Mouse (Mus musculus) kidney, postnatal 4 days (tissue): Measurements from ENCODE around the gene Vmn2r9.
"Not testable (repeated sequence)": the region's sequence is repeated elsewhere in the genome, so short reads cannot be mapped to it uniquely, and the experiment has no call there.

Experiments
- DNase-seq, 2 experiments: peaks; one replicate each; pipeline ENCODE4 v3.0.0; 2021; ENCODE audit warnings: mixed read lengths in 2 of 2

The Vmn2r9 gene

GRCm38 (mm10) chr5:108852501-108852900 lies at the start of gene Vmn2r9:
Gene Vmn2r9, minus strand, starts transcription at chr5:108852601.
- DNase-seq = not testable (repeated sequence)

GRCm38 (mm10) chr5:108866746-108867145 lies 14.3 kb upstream of the Vmn2r9 start:
- peak; percentile 30 to 41 for DNase-seq

- DNase-seq = no peak
Measured at GRCm38 (mm10) chr5:108849466-108849865, 2.9 kb downstream of the Vmn2r9 start.

- DNase-seq = peak; percentile 14 to 30
Measured at GRCm38 (mm10) chr5:108836156-108836555, 16.2 kb downstream of the Vmn2r9 start.

GRCm38 (mm10) chr5:108823276-108823675 lies 29.1 kb downstream of the Vmn2r9 start:
- peak in 1 of 2 experiments; percentile 2 for DNase-seq

GRCm38 (mm10) chr5:108808750-108809149 lies 43.7 kb downstream of the Vmn2r9 start, which contains the start of gene Vmn2r8:
Gene Vmn2r8, minus strand, starts transcription at chr5:108808850.
- DNase-seq = not testable (repeated sequence)

GRCm38 (mm10) chr5:108803646-108804045 lies 48.8 kb downstream of the Vmn2r9 start:
- no peak for DNase-seq

GRCm38 (mm10) chr5:108795263-108795662 lies 57.1 kb downstream of the Vmn2r9 start, which contains the start of gene Tmed11:
Gene Tmed11, minus strand, starts transcription at chr5:108795363.
- not testable (repeated sequence) for DNase-seq

GRCm38 (mm10) chr5:108790385-108790784 lies 62.0 kb downstream of the Vmn2r9 start:
- peak; percentile 33 to 52 for DNase-seq
